Mouse (Mus musculus): ENCODE data around the gene Txndc17. TPM values are rescaled to one million over a fixed set of nuclear protein-coding genes. Genes with fewer than 3 reads are reported as not detected.
"Not testable (repeated sequence)": the region's sequence is repeated elsewhere in the genome, so short reads cannot be mapped to it uniquely, and the experiment has no call there.

The Txndc17 gene
- polyA plus RNA-seq (2012; rRNA removed): 64.0 and 64.6 TPM in 2 replicates

DNA sequence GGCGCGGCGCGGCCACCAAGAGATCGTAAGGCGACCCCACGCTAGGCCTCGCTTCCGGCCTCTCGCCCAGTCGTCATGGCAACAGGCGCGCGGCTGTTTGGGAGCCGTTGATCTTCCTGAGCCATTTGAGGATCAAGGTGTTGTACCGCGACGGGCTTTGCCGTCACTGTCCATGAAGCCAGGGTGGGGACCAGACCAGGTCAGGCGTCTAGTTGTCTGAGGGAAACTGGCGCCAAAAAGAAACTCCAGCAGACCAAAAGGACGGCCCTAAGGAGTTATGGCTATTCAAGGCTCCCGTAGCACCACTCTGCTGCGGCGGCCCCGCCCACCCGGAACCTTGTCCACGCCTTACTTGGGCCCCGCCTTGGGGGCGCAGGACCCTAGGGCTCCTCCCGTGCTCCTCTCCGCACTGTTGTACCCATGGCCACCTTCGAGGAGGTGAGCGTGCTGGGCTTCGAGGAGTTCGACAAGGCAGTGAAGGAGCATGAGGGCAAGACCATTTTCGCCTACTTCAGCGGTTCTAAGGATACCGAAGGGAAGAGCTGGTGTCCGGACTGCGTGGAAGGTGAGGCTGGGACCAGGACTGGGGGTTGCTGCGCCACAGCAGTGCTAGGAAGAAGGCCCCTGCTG, at the start of gene Txndc17, which contains the start of gene 4933427D14Rik:
Txndc17 (plus strand) TSS at position 344 of the 630 bp plus-strand sequence.
4933427D14Rik (minus strand) TSS at position 256 of the 630 bp plus-strand sequence.
- peak; percentile 75 to 90 for DNase-seq (ENCODE audit: extremely low spot score in 1 of 2, low spot score in 1 of 2)

DNA sequence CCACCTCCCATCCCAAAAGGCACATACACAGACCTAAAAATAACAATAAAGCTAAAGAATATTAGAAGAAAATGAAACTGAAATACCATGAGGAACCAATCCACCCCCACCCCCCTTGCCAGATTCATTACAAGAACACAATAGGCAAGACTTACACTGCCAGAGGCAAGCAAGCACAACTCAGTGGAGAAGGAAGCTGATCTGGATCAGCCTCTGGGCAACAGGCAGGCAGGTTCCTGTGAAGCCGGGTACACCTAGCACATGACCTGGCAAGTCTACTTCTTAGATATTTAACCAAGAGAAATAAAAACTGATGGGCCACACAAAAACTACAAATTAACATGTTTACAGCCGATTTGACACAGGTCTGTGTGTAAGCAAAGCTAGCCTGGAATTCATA, 44.1 kb upstream of the Txndc17 start:
- DNase-seq (ENCODE audit: extremely low spot score in 1 of 2, low spot score in 1 of 2): no peak

- no peak for DNase-seq (ENCODE audit: extremely low spot score in 1 of 2, low spot score in 1 of 2)
Measured at GRCm38 (mm10) chr11:72169871-72170270, 37.5 kb upstream of the Txndc17 start.

DNA sequence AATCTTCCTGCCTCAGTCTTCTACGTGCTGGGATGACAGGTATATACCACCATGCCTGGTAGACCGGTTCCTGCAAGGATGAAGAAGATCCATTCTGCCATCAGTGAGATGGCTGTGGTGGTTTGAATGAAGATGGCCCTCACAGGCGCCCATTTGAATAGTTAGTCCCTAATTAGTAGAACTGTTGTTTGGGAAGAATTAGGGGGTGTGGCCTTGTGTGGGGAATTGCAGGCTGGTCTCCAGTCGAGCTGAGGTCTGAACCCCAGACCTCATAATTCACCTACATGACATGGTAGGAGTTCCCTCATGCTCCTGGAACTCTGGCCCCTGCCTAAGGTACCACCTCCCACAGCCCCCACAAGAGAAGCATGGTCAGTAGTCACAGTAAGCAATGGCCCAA, 35.4 kb upstream of the Txndc17 start:
- not testable (repeated sequence) for DNase-seq (ENCODE audit: extremely low spot score in 1 of 2, low spot score in 1 of 2)

- DNase-seq (ENCODE audit: extremely low spot score in 1 of 2, low spot score in 1 of 2): no peak
Measured at GRCm38 (mm10) chr11:72173506-72173905, 33.8 kb upstream of the Txndc17 start.

- DNase-seq (ENCODE audit: extremely low spot score in 1 of 2, low spot score in 1 of 2): no peak
Measured at GRCm38 (mm10) chr11:72174721-72175120, 32.6 kb upstream of the Txndc17 start.

DNA sequence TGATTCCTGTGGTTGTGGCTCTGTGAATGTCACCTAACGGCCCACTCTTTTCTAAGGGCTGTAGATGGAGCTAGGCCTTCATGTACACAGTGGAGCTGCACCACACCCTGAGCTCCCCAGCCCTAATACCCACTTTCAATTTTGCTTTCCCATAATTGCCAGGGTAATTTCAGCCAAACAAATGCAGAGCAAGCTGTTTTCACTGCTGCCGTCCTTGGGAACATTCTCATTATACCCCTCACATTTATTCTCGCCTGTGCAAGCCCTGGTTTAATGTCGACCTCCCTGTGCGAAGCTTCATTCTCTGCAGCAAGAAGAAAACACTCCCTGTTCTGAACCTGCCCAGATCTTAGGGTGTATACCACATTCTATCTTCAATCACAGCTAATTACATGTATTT, 31.4 kb upstream of the Txndc17 start:
- DNase-seq (ENCODE audit: extremely low spot score in 1 of 2, low spot score in 1 of 2): no peak

DNA sequence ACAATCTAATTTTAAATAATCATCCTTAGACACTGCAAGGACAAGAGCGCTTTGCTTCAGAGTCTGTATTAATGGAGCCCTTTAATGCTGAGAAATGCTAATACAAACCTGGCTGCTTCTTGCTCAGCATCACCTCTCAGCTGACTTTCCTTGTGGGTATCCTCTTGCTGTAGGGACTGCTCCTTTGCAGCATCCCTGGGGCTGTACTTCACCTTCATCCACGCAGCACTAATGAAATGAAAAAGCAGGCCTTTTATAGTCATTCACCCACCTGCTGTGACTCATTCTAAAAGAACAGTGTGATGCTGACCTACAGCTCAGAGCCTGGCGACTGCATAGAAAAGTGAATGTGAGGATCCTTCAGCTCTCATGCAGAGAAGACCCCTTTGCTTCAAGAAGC, 30.8 kb upstream of the Txndc17 start:
- DNase-seq (ENCODE audit: extremely low spot score in 1 of 2, low spot score in 1 of 2): no peak

DNA sequence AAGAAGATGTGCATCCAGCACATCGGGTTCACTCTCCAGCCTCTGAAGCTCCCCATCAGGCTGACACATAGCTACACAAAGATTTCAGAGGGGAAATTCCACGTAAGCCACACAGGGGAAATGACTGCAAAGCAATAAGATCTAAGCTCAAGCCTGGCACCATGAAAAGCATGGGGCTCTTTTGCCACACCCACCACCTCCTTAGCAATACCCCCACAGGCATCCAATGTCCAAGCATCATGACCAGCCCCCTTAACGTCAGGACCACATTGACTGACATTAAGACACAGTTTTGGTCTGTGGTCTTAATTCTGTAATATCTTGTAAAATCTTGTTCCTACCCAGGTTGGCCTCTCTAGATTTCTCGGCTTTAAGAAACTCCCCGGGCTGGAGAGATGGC, 26.8 kb upstream of the Txndc17 start:
- no peak for DNase-seq (ENCODE audit: extremely low spot score in 1 of 2, low spot score in 1 of 2)

GRCm38 (mm10) chr11:72181136-72181535, 26.2 kb upstream of the Txndc17 start:
- no peak for DNase-seq (ENCODE audit: extremely low spot score in 1 of 2, low spot score in 1 of 2)

DNA sequence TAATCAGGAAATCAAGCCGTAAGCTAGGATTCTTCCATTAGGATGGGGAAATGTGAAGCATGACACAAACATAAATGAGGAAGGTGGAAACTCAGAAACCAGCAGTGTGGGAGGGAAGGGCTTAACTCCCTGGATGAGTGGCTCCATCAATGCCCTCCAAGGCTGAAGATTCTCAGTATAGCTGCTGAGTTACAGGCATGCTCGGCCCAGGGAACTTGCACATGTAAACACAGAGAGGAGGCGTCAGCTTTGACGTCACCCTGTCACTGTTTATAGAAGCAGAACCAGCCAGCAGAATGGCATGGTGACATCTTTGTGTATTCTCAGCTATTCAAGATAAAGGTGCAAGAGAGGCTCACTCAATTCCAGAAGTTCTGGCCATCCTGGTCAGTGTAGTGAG, 23.1 kb upstream of the Txndc17 start:
- DNase-seq (ENCODE audit: extremely low spot score in 1 of 2, low spot score in 1 of 2): no peak

DNA sequence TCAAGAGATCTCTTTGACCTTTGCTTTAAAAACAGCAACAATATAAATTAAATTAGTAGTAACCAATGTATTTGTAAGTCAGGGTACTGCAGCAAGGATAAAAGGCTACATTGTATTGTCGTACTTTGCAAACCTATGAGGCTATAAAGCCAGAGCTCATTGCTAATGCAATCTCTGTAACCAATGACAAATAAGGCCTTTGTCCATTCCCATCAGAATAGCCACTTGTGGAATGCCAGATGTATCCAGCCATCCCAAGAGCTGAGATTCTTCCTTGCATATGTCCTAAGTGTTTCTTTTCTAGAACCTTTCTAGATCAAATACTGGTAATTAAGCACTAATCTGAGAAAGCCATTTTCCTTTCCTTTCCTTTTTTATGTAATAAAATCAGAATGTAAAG, 16.5 kb upstream of the Txndc17 start:
- no peak for DNase-seq (ENCODE audit: extremely low spot score in 1 of 2, low spot score in 1 of 2)

DNA sequence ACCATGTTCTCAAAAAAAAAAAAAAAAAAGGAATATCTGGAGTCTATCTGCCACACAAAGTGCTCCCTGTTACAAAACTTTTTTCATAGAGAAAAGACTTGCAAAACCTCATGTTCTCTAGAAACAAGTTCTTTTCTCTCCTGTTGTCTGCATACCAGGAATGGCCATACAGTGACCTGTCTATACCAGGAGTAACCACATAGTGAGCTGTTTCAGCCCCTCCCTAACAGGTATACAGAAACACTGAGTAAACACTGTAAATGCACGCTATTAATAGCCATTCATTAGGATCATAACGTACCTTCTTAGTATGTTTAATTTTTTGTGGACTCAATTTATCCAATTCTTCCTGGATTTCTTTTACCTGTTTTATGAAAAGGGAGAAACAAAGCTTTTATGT, 13.1 kb upstream of the Txndc17 start:
- no peak for DNase-seq (ENCODE audit: extremely low spot score in 1 of 2, low spot score in 1 of 2)

DNA sequence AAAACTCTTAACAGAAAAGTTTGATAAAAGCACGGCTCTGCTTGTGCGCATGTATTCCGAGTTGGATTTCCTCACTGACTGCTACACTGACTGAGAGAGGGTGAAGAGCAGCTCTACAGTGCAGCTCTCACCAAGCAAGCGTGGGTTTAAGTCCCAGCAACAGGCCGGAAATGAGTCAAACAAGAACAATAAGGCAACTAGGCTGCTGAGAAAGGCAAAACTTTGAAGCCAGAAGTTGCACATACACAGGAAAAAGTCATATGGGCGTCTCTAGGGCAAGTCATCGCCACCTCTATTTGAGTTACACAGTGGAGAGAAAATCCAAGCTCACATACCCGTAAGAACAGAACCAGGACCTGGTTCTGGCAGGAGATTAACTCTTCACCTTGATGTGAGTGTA, 10.8 kb upstream of the Txndc17 start:
- DNase-seq (ENCODE audit: extremely low spot score in 1 of 2, low spot score in 1 of 2): no peak

DNA sequence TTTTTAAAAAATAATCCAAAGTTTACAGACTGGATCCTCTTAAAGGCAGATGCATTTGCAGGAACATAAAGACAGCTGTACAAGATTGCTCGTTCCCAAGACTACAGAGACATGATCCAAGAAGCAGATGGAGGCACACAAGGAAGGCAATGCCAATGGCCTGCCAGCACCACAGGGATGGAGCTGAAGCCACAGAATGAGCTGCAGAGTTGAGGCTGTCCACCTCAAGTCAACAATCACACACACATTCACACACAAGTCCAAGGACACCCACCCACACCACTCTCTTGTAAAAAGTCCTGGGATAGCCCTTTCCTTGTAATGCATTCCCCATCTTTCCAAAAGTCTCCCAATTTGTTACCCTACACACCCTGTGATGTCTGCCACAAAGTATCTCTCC, 3.9 kb upstream of the Txndc17 start:
- DNase-seq (ENCODE audit: extremely low spot score in 1 of 2, low spot score in 1 of 2): no peak

DNA sequence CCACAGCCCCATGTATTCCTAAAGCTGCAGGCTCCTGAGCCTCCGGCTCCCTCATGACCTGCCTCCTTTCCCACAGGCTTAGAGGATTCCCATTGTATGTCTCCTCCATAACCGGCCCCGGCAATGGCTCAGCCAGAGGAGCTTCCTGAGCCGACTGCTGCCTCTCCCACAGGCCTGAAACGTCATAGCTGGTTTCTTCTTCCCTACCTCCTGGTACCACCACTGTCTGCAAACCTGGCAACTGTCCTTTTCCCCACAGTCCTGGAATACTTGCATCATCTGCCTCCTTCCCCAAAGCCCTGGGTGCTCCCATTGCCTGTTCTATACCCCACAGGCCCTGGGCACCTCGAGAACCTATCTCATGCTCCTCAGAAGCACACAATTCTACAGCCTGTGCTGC, 2.1 kb upstream of the Txndc17 start:
- DNase-seq (ENCODE audit: extremely low spot score in 1 of 2, low spot score in 1 of 2): peak in 1 of 2 experiments; percentile 42

- peak in 1 of 2 experiments; percentile 45 for DNase-seq (ENCODE audit: extremely low spot score in 1 of 2, low spot score in 1 of 2)
Measured at GRCm38 (mm10) chr11:72206341-72207203, 775 bp upstream of the Txndc17 start, which contains the start of gene Gm43951. Gene Gm43951, minus strand, starts transcription at chr11:72206840.

DNA sequence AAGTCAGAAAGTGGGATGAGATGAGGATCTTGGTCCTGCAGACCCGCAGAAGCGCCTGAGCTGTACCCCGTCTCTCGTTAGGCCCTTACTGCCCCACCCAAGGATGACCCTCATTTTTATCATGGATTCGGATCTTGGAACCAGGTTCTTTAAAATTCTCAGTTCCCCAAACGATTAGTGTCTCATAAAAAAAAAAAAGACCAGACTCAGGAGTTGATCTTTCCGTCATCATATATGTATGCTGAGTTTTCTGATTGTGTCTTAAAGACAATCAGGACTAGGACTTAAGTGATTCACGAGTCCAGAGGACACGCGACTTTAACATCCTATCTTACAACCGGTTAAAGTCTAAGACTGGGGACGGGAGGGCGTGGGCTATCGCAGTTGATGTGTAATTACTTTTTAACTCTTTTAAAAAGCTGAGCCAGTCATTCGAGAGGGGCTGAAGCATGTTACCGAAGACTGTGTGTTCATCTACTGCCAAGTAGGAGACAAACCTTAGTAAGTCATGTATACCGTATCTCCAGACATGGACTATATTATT, 559 bp downstream of the Txndc17 start:
- no peak for DNase-seq (ENCODE audit: extremely low spot score in 1 of 2, low spot score in 1 of 2)

GRCm38 (mm10) chr11:72214591-72215409, 7.5 kb downstream of the Txndc17 start:
- peak; percentile 93 to 96 for DNase-seq (ENCODE audit: extremely low spot score in 1 of 2, low spot score in 1 of 2)

- peak in 1 of 2 experiments; percentile 77 for DNase-seq (ENCODE audit: extremely low spot score in 1 of 2, low spot score in 1 of 2)
Measured at GRCm38 (mm10) chr11:72215410-72215797, 8.1 kb downstream of the Txndc17 start, which contains the start of gene Med31. Gene Med31, minus strand, starts transcription at chr11:72215592.

DNA sequence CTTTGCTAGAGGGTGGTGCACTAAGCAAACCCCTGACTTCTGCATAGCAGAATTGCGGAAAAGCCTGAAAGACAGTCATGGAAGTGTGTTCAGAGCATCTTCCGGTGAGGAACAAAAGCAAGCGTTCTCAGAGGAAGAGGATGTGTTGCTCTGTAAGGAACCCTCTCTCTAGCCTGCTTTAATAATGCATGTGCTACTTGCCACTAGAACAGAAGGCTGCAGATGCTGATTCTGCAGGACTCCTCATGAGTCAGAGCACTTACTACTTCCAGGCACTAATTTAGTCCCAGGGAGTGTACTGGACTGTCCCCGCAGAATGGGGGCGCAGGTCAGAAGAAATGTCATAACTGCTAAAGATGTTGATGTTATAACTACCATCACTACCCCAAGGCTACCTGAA, 9.8 kb downstream of the Txndc17 start:
- peak in 1 of 2 experiments; percentile 31 for DNase-seq (ENCODE audit: extremely low spot score in 1 of 2, low spot score in 1 of 2)

Measured in frontal cortex, adult 2 months (tissue).